Mouse (Mus musculus) layer of hippocampus, postnatal 14 days (tissue): ENCODE data around the gene Cyp4f17. TPM values are rescaled to one million over a fixed set of nuclear protein-coding genes. Genes with fewer than 3 reads are reported as not detected.

Source experiments
- total RNA-seq, 2 experiments: library from RNA; stranded (reverse); gene quantifications; 2 replicates each; pipeline ENCODE4 v1.2.3; 2021

Gene Cyp4f17
- total RNA-seq, 2 experiments from 2014 or later: 3.9 to 6.5 TPM

Other genes with a start within 250 kb of the Cyp4f17 start
- 100 to 1,000 TPM; 118 to 125 TPM for gene Brd4, start 221.3 kb upstream of the Cyp4f17 start, total RNA-seq
- 10 to 100 TPM; 83.8 to 86.1 TPM for gene Akap8, start 184.8 kb upstream of the Cyp4f17 start, total RNA-seq
- gene Akap8l, start 155.4 kb upstream of the Cyp4f17 start, total RNA-seq: 100 to 1,000 TPM; 134 to 157 TPM
- 10 to 100 TPM; 66.8 to 74.7 TPM for gene Wiz, start 116.6 kb upstream of the Cyp4f17 start, total RNA-seq
- 1 to 10 TPM; 2.6 to 3.1 TPM for gene Rasal3, start 102.5 kb upstream of the Cyp4f17 start, total RNA-seq
- gene Pglyrp2, start 81.9 kb upstream of the Cyp4f17 start, total RNA-seq: not detected
- not detected for gene Cyp4f39, start 53.3 kb upstream of the Cyp4f17 start, total RNA-seq
- gene Cyp4f16, start 30.5 kb downstream of the Cyp4f17 start, total RNA-seq: 1 to 10 TPM; 6.0 to 7.7 TPM
- not detected for gene Cyp4f37, start 115.3 kb downstream of the Cyp4f17 start, total RNA-seq
- not detected for gene Cyp4f40, start 152.8 kb downstream of the Cyp4f17 start, total RNA-seq
- 10 to 100 TPM; 10.9 to 12.8 TPM for gene Cyp4f15, start 179.6 kb downstream of the Cyp4f17 start, total RNA-seq